Mouse (Mus musculus) cerebellum, adult 2 months (tissue): ENCODE results near the gene Abraxas1.

Source experiments
- CTCF ChIP-seq: fragments of 200-500 bp; IDR thresholded peaks from 2 replicates; pipeline ENCODE4 v1.5.1; 2011; ENCODE audit warnings: low read depth, mild to moderate bottlenecking, control low read depth, low read length, moderate library complexity, borderline replicate concordance; ENCODE audit not compliant: insufficient read depth
- POLR2A ChIP-seq: fragments of 200-500 bp; IDR thresholded peaks from 2 replicates; pipeline ENCODE4 v1.6.1; 2011; ENCODE audit warnings: low read length, control low read depth, borderline replicate concordance; ENCODE audit not compliant: insufficient read depth

DNA sequence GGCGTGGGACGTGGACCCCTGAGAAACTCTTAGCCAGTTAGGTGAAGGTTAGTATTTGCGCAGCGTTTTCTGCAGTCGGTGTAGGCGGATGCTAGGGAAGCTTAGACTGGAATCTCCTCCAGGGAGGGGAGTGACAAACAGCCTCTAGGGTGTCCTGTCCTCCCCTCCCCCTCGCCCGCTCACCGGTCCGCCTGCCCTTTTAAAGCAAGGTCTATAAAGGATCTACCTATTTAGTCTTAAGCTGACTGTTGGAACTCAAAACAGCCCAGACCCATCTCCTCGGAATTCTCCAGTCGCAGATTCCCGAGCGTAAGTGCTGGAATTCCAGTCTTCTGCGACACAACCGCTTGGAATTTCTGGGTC, 24.7 kb upstream of the Abraxas1 start, which contains the start of gene Gpat3:
- TF ChIP-seq CTCF, result no peak
- no peak for TF ChIP-seq POLR2A
